Mouse (Mus musculus) embryonic fibroblast, embryonic 13.5 days (primary cell): ENCODE results near the gene Tlk1. TPM values are rescaled to one million over a fixed set of nuclear protein-coding genes. Genes with fewer than 3 reads are reported as not detected.
A peak's percentile ranks its signal among the peaks of the same experiment; 100 is the strongest.

Experiments used
- H3K27ac ChIP-seq: 2 replicates; pipeline ENCODE4 v1.5.1; 2012; ENCODE audit warnings: low read length, control low read depth, inconsistent platforms; ENCODE audit not compliant: insufficient read depth
- H3K4me1 ChIP-seq: 2 replicates; pipeline ENCODE4 v1.6.1; 2011; ENCODE audit warnings: low read length; ENCODE audit not compliant: control insufficient read depth, insufficient read depth
- H3K4me3 ChIP-seq: 2 replicates; pipeline ENCODE4 v1.5.1; 2011; ENCODE audit warnings: mild to moderate bottlenecking, control low read depth, low read length; ENCODE audit not compliant: insufficient read depth
- CTCF ChIP-seq: IDR thresholded peaks from 2 replicates; pipeline ENCODE4 v1.5.1; 2011; ENCODE audit warnings: mild to moderate bottlenecking, control low read depth, low read length, moderate library complexity, borderline replicate concordance; ENCODE audit not compliant: insufficient read depth
- POLR2A ChIP-seq: IDR thresholded peaks from 2 replicates; pipeline ENCODE4 v1.6.1; 2011; ENCODE audit warnings: low read depth, mild to moderate bottlenecking, control low read depth, low read length, moderate library complexity
- polyA plus RNA-seq: library from polyadenylated mRNA; stranded (reverse); fragments of >200 nt; gene quantifications from 2 replicates; pipeline ENCODE4 v1.2.4, GENCODE M21; 2011; ENCODE audit warnings: low read depth; ENCODE audit not compliant: missing spikeins, insufficient read length

The Tlk1 gene
- polyA plus RNA-seq, 1 experiment = 59.1 TPM

DNA sequence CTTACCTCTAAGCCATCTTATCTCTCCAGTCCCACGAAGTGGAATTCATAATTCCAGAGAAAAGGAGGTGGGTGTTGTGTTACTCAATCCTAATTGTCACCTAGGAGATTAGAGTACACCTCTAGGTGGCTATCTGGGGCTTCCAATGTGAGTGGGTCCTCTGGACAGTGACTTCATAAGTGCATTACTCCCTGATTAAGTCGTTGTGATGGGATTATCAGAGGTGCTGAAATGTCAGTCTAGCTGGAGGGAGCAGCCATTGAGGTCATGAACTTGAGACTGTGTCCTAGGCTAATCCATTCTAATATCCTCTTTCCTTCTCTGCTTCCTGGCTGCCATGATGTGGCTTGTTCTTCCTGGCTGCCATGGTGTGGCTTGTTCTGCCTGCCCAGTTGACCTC, 155.6 kb downstream of the Tlk1 start:
- no peak overlapping the region for H3K4me3 ChIP-seq
- no peak overlapping the region for H3K27ac ChIP-seq
- TF ChIP-seq POLR2A (no peak), CTCF (no peak)
- H3K4me1 ChIP-seq = peaks cover 5% of the 10 kb centered on the region; the same call in 1 of the 2 replicates

- TF ChIP-seq POLR2A = no peak
- no peak for TF ChIP-seq CTCF
- Histone ChIP-seq H3K27ac (no peak overlapping the region), H3K4me1 (peaks cover 5% of the 10 kb centered on the region; the same call in 1 of the 2 replicates), H3K4me3 (no peak overlapping the region)
These were observed 156.3 kb downstream of the Tlk1 start for GRCm38 (mm10) chr2:70669241-70669640.

DNA sequence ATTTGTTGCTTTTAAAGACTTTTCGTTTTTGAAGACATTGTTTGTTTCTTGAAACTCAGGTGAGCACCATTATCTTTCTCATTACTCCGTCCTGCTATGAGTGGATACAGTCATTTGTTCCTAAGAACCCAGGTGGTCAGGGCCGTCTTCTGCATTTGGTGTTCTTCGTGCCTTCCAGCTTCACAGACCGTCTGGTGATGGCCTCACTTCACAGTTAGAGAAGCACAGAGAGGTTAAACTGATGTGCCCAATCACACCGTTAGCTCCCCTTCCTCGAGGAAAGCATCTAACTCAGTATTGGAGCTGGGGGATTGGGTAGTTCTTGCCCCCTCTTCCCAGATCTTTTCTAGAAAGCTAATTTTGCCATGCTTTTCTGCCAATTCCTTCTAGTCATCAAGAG, 158.5 kb downstream of the Tlk1 start:
- no peak for TF ChIP-seq CTCF
- no peak for TF ChIP-seq POLR2A
- peaks cover 9% of the 10 kb centered on the region for H3K4me1 ChIP-seq
- H3K4me3 ChIP-seq = no peak overlapping the region
- H3K27ac ChIP-seq = no peak overlapping the region

DNA sequence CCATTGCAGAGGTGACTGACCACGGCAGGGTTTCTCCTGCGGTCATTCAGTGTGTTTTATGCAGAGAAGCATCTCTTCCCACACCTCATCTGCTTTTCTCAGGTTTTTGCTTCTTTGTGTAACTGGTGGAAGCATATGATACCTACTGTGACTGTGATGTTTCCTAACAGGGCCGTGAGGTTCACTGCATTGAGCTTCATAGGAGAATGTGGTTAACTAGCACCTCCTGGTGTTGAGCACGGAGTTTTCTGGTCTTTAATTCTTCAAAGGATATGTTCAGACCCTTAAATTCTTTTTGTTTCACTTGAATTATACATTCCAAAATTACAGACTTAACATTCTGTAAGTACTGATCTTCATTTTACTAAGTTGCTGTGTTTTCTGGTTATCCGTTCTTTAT, 161.8 kb downstream of the Tlk1 start:
- Histone ChIP-seq H3K4me3 (peak overlapping the region; percentile 97; the same call in 1 of the 2 replicates), H3K4me1 (peaks cover 9% of the 10 kb centered on the region), H3K27ac (no peak overlapping the region)
- TF ChIP-seq POLR2A (no peak), CTCF (no peak)

Other genes with a start within 250 kb of the Tlk1 start
- gene Gorasp2, start 164.2 kb downstream of the Tlk1 start, polyA plus RNA-seq = 153 and 162 TPM in 2 replicates
- not detected in 2 replicates for gene Gm26558, start 163.6 kb downstream of the Tlk1 start, polyA plus RNA-seq
- gene Dcaf17, start 229.6 kb upstream of the Tlk1 start, polyA plus RNA-seq = 10.0 and 18.4 TPM in 2 replicates
- gene Mettl8, start 229.9 kb upstream of the Tlk1 start, polyA plus RNA-seq = 8.0 and 9.4 TPM in 2 replicates